Mouse (Mus musculus) liver, postnatal 0 days (tissue): ENCODE results near the gene Olfr281.

ENCODE experiments used
- CTCF ChIP-seq: sonication (generic); IDR thresholded peaks from 2 replicates; pipeline ENCODE4 v1.5.1; 2016; ENCODE audit warnings: antibody characterized with exemption, low read depth
- EP300 ChIP-seq: IDR thresholded peaks from 2 replicates; pipeline ENCODE4 v1.6.1; 2016; ENCODE audit warnings: antibody characterized with exemption, low read depth, mild to moderate bottlenecking

- no peak for TF ChIP-seq CTCF
- no peak for TF ChIP-seq EP300
These were observed at the start of gene Olfr281 for GRCm38 (mm10) chr15:98452288-98452687.
